Mouse (Mus musculus) adipocyte (in vitro differentiated cells): Measurements from ENCODE around the gene Zbtb40.

Source experiments
- DNase-seq: peaks from one replicate; pipeline ENCODE4 v3.0.0-alpha.2; 2016; ENCODE audit warnings: low spot score

The Zbtb40 gene

DNA sequence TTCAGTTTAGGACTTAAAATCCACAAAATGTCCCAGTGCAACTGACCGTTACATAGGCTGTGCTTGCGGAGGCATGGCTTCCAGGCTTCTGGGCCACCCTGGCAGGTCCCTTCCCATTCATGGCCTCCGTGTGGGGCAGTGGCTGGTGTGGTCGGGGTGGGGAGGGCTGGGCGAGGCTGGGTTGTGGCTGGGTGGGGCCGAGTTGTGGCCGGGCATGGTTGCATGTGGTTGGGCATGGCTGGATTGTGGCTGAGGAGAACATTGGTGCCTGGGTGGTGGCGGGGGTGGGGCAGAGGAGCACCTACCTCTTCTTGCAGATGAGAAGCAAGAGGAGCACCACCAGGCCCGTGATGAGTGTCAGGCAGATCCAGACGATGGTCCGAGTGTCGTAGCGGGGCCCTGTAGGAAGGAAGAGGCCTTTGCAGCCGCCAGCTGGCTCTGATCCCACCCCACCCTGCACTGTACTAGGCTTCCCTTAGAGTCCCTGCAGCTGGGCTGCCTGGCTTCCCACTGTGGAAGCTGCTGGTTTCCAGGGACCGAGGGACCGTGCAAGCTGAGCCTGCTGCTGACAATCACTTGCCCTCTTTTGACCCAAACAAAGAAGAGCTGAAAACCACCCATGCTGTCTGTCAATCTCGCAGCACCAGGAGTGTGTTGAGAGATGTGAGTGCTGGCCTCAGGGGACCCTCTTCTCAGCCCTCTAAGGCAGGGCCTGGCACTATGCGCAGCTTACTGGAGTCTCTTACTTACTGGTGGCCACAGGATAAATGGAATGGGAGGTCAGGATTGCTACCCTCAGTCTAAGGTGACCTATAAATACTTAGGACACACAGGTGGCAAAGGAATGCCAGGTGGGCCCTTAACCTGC lies 113.6 kb downstream of the Zbtb40 start:
- DNase-seq, result no peak

DNA sequence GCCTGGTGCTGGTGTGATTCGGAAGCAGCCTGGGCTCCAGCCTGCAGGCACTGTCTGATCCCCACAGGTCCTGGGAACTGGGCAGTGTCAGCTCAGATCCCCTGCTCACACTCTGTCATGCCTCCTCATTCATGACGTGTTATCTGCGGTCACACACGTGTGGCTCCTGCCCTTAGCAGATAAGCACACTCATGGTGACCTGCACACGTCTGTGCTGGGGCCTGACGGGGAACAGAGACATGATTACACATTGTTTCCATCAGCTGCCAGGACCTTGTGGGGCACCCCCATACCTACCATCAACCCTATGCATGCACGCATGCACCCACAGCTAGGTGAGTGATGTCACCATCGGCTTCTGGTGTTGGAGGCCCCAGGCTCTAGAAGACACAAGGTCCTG lies 118.1 kb downstream of the Zbtb40 start:
- no peak for DNase-seq
